Mouse (Mus musculus): ENCODE data around the gene Ccdc73.

DNA sequence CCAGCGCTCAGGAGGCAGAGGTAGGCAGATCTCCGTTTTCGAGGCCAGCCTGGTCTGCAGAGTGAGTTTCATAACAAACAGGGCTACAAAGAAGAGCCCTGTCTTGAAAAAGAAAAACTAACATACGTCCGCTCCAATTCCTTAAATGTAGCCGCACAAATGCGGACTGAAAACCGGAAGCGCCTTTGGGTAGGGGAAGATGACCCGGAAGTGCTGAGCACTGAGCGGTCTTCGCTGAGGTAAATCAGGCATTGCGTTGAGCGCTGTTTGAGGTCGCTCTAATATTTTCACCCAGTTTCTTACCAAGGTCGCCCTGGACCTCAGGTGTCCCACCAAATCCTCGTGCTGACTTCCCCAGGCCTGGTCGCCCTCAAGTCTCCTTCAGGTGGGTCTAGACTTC is 18.5 kb downstream of the Ccdc73 start:
- TF ChIP-seq CTCF (IDR thresholded peaks at IDR 0.05; ENCODE audit: control insufficient read depth, insufficient read depth, insufficient replicate concordance, low read depth, low read length) (no peak), POLR2A (IDR thresholded peaks at IDR 0.05; ENCODE audit: control insufficient read depth, low read depth, low read length) (peak; percentile 83)

All from testis, adult 2 months (tissue).